Mouse (Mus musculus) brain, embryonic 14.5 days (tissue): ENCODE data around the gene Gria2.

Source experiments
- CTCF ChIP-seq: fragments of 200-500 bp; IDR thresholded peaks from 2 replicates; pipeline ENCODE4 v1.5.1; 2012; ENCODE audit warnings: inconsistent platforms, mild to moderate bottlenecking, moderate library complexity, borderline replicate concordance; ENCODE audit not compliant: insufficient read depth, insufficient read length; ENCODE audit errors: extremely low read depth
- POLR2A ChIP-seq: fragments of 200-500 bp; IDR thresholded peaks from 2 replicates; pipeline ENCODE4 v1.6.1; 2012; ENCODE audit warnings: mild to moderate bottlenecking, inconsistent platforms, borderline replicate concordance; ENCODE audit not compliant: poor library complexity, insufficient read depth, insufficient read length, severe bottlenecking; ENCODE audit errors: extremely low read depth

- TF ChIP-seq CTCF = no peak; the same call in 1 of the 2 replicates
- TF ChIP-seq POLR2A = no peak
Measured at GRCm38 (mm10) chr3:80800995-80801826, 1.4 kb downstream of the Gria2 start.
